Mouse (Mus musculus): ENCODE measurements at regions not wholly inside any gene's neighbourhood (a gene's known extent, or its start where the extent isn't known, plus 50 kb on each side); places are given as distances from the start of the nearest gene placed in this dataset.

GRCm38 (mm10) chr15:67320292-67320691 lies 819.6 kb upstream of the Lrrc6 start:
- no peak for DNase-seq (ENCODE audit: extremely low spot score in 1 of 2, low spot score in 1 of 2)

DNA sequence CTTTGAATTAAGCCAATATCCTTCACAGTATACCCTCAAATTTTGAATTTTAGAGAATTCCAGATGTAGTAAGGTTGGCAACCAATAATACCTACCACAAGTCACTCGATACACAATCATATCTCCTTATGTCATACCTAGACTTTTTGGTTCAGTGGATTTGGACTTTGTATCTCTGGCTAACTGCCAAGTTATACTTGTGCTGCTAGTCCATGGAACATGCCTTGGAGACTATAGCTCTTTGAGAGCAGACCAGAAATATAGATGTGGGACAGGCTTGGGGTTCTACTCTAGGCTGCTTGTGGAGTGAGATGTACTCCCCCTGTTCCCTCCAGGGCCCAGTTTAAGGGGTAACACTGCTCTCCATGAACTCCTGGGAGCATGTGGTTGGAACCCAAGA lies 814.5 kb upstream of the Lrrc6 start:
- DNase-seq (ENCODE audit: extremely low spot score in 1 of 2, low spot score in 1 of 2), result no peak

DNA sequence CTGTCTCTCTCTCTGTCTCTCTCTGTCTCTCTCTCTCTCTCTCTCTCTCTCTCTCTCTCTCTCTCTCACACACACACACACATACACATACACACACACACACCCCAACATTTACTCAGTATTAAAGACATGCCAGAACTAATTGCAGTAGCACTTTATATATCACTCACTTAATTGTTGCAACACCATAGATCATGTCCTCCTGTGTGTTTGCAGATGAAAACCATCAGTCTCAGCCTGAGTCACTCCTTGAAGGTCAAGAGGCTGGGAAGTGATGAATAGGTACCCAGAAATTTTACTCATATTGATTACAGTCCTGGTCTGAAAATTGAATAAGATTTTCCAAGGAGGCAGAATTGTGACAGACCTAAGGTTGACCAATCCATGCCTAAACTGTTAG lies 812.9 kb upstream of the Lrrc6 start:
- DNase-seq (ENCODE audit: extremely low spot score in 1 of 2, low spot score in 1 of 2), result no peak

DNA sequence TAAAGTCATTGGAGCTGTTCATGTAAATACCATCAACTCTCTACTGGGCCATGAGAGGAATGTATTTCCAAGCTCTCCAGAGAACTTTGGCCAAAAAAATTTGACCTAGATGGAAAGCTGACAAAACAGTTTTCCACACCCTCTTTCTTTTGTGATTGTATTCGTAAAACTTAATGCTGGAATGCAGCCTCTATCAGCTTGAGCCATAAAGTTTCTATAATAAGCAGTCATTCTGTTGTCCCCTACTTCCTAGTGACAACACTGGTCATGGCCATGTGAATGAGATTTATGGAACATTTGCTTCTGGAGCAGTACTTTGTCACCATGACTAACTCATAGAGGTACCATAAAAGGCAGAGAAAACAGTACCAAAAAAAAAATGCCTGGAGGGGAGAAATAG lies 805.0 kb upstream of the Lrrc6 start:
- DNase-seq (ENCODE audit: extremely low spot score in 1 of 2, low spot score in 1 of 2), result no peak

- DNase-seq (ENCODE audit: extremely low spot score in 1 of 2, low spot score in 1 of 2), result no peak
These were observed 803.1 kb upstream of the Lrrc6 start for GRCm38 (mm10) chr15:67303804-67304203.

DNA sequence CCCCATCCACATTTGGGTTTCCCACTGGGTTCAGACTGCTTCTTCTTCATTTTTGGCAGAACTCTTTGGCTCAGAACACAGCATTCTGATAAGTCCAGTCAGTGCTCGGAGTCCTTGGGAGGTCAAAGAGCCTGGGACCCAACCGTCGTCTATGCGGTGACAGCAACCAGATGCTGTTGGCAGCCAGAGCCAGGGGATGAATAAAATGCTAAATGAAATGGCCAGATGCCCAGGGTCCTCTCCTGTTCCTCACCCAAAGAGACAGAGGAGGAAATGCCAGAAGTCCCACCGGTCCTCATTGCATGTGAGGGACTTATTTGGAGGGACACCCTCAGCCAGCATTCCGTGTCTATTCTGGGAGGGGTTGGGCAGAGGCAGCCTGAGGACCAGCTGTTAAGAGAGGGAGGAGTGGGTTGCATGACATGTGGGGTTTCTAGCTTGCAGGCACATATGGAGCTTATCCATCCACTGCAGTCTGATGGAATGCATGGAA lies 801.2 kb upstream of the Lrrc6 start:
- no peak for DNase-seq (ENCODE audit: extremely low spot score in 1 of 2, low spot score in 1 of 2)

GRCm38 (mm10) chr15:67301024-67301423 lies 800.3 kb upstream of the Lrrc6 start:
- DNase-seq (ENCODE audit: extremely low spot score in 1 of 2, low spot score in 1 of 2), result no peak

DNA sequence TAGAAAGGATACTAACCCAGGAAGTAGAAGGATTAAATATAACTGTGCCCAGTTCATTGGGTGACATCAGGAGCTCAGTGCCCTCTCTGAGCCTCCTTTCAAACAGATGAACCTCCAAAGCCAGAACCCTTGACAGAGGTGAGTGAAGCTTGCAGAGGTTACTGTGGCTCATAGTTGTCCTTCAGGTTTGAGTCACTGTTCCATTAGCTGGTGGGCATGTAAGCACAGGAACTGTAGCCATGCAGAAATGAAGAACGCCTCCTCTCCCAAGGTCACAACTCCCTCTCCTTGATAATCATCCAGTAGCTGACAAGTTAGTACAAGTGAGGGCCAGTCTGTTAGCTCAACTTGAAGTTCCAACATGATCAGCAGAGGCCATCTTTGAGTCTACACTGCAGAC lies 794.1 kb upstream of the Lrrc6 start:
- no peak for DNase-seq (ENCODE audit: extremely low spot score in 1 of 2, low spot score in 1 of 2)

DNA sequence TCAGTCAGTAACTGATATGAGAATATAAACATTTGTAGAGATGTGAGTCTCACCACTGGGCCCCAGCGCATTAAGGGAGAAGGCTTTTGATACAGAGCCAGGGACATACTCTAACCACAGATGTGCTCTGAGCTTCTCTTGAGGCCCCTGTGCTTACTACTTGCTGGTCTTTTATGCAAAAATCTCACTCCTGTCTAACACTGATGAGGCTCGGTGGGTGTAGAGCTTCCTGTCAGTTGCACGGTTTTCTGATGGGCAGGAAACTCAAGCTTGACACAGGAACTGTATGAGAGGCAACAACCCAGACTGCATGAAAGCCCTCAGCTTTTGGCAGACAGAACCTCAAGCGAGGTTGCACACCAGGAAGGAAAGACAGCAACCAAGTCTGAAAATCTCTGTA lies 789.0 kb upstream of the Lrrc6 start:
- DNase-seq (ENCODE audit: extremely low spot score in 1 of 2, low spot score in 1 of 2), result no peak

DNA sequence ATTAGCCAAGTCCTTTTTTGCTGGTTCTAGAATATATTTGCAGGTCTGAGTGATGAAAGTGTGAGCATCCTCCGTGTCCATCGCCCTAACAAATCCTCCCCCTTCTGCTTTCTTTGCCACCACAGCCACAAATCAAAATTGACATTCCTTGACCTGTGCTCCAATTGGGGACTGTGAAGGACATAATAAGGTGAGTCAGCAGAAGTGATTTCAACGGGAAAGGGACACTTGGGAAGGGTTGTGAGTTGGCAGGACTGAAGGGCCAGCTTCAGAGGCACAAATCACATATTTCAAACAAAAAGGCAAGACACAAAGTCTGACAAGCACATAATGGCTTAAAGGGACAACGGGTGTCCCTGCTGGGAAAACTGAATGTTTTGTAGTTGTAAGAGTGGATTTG lies 784.2 kb upstream of the Lrrc6 start:
- no peak for DNase-seq (ENCODE audit: extremely low spot score in 1 of 2, low spot score in 1 of 2)

DNA sequence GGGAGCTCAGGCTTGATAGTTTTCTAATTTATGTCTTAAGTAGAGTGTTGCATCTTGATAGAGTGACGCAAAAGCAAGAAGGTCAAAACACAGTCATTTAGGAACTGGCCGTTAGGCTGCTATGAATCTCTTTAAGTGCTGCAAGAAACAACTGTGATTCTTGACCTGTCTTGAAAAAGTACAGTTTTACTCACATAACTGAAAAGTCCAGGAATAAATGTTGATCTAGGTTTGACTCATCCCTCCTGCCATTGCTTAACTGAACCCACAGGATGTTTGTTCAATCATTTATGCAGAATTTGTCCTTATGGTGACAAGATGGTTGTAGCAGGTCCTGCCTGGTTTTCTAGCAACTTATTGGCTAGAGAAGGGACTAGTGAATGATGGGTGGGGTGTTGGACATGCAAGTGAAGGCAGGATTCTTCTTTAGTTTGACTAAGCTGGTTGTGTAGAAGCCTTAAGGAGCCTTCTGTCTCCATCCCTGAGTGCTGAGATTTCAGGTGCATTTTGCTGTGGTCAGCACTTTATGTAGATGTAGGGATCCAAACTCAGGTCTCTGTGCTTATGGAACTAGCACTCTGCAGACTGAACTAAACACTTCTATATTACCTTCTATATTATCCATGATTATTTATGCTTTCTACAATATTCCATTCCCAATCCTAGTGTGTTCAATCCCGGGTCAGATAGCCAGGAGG lies 782.7 kb upstream of the Lrrc6 start:
- DNase-seq (ENCODE audit: extremely low spot score in 1 of 2, low spot score in 1 of 2), result no peak

- no peak for DNase-seq (ENCODE audit: extremely low spot score in 1 of 2, low spot score in 1 of 2)
These were observed 778.2 kb upstream of the Lrrc6 start for GRCm38 (mm10) chr15:67278869-67279268.

GRCm38 (mm10) chr15:67275058-67275457 lies 774.3 kb upstream of the Lrrc6 start:
- no peak for DNase-seq (ENCODE audit: extremely low spot score in 1 of 2, low spot score in 1 of 2)

DNA sequence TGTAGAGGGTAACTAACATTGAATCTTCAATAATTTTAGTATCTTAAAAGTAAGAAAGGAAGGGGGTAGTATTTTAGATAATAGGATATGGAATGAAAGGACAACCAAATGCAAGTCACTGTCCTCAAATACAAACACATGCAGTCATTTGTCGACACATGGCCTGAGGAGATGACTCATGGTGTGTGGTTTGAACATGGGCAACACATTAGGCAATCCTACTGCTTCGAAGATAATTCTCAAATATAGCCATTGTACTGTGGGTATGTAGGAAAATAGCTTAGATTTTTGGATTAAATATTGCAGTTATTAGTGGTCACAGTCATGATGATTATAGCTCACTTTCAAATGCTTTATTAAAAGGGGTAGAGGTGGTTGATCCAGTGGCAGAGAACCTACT lies 771.7 kb upstream of the Lrrc6 start:
- no peak for DNase-seq (ENCODE audit: extremely low spot score in 1 of 2, low spot score in 1 of 2)

DNA sequence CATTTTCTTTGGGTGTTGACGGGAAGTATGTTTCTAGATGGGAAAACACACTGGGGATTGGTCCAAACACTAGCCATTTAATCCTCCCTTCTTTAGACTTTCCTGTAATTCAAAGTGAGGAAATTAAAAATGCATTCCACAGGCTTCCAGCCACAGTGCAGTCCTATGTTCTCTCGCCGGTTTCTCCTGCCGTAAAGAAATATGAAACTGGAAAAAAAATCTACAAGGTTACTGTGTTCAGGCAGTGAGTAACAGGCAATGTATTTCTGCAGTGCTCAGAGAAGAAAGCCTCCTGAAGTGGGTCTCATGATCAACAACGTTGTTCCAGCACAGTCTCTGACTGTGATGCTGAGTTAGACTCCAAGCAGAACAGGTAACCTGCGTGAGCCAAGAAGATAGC lies 763.0 kb upstream of the Lrrc6 start:
- no peak for DNase-seq (ENCODE audit: extremely low spot score in 1 of 2, low spot score in 1 of 2)

DNA sequence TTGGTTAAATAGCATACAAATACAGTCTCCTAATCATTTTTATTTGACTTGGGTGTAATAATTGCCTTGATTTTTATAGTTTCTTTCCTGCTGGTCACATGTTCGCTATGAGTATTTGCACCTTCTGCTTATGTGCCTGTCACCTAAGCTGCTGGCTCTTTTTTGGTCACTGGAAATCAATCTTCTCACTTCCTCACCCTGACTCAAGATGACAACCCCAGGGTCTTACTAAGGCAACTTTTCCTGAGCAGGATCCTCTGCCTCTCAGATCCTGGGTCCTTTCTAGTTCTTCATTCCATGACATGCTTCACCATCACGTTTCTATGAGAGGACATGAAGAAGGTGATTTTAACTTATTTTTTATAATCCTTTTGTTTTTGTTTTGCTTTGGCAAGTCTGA lies 762.6 kb upstream of the Lrrc6 start:
- no peak for DNase-seq (ENCODE audit: extremely low spot score in 1 of 2, low spot score in 1 of 2)

- DNase-seq (ENCODE audit: extremely low spot score in 1 of 2, low spot score in 1 of 2), result no peak
These were observed 761.6 kb upstream of the Lrrc6 start for GRCm38 (mm10) chr15:67262269-67262668.

DNA sequence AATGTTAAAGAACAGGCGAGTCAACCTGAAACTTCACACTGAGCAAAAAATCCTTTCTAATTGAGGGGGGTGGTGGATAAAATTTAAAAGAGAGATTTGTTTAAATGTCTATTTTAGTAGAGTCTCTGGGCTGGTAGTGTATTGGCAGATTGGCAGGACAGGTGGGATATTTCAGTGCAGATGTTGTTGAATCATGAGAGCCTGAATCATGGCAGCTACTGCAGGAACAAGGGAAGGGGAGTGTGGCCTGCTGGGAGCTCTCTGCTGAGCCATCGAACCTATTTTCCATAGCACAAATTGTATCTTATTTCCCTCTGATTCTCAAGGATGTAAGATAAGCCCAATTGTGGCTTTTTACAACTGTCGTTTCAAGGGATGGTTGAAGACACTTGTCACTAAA lies 760.0 kb upstream of the Lrrc6 start:
- no peak for DNase-seq (ENCODE audit: extremely low spot score in 1 of 2, low spot score in 1 of 2)

DNA sequence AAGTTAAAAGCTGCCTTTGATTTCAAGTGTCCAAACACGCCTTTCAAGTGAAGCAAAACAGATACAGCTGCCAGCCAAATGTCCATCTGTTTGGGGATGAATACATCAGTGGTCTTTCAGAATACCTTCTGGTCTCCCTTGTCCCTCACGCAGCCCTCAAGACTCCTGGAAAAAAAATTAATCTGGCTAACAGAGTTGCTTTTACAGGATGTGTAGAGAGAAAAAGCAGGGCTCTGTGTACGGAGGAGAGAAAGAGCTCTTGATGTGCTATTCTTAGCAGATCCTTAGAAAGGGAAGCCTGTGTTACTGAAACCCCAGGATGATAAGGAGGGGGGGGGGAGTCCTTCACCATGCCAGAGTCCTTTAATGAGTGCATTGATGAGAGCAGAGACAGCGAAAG lies 748.4 kb upstream of the Lrrc6 start:
- no peak for DNase-seq (ENCODE audit: extremely low spot score in 1 of 2, low spot score in 1 of 2)

DNA sequence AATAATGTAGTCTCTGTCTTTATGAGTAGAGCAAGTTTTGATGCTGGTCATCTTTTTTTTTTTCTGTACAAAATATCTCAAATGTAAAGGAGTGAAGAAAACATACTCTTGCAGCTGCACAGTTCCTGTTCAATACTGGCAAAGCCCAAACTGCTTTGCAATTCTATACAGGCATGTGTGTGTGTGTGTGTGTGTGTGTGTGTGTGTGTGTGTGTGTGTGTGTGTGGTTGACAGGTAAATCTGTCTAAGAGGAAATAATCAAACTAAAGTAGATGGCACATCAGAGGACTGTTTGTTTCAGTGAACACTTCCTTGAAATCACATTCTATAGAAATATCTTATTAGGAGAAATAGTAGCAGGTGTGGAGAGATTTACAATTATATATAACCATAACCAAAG lies 747.8 kb upstream of the Lrrc6 start:
- no peak for DNase-seq (ENCODE audit: extremely low spot score in 1 of 2, low spot score in 1 of 2)

DNA sequence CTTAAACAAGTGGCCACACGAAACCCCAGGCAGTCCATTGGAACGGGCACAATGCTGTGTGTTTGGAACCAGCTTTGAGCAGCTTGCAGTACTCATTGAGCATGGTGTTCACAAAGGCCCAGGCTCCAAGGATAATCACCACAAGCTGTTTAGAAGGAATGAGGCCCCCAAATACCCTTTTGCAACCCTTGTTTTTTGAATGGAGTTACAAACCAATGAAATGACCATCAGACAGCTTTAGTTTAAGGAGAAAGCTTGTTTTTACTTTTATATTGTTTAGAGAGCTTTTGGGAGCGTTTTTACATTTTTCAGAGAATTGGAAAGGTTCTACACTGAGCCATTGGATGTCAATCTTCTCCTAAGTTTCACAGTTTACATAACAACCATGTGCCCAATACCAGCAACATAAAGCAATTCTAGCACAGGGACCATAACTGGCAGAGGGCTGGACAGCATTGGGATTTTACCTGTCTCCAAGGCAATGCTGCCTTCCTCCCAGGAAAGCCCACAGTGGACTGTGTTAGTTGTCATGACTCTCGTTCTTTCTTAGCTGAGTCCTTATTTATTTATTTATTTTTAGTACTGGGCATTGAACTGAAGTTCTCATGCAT lies 745.1 kb upstream of the Lrrc6 start:
- DNase-seq (ENCODE audit: extremely low spot score in 1 of 2, low spot score in 1 of 2), result no peak

GRCm38 (mm10) chr15:67244908-67245657 lies 744.4 kb upstream of the Lrrc6 start:
- DNase-seq (ENCODE audit: extremely low spot score in 1 of 2, low spot score in 1 of 2), result no peak
